Mouse (Mus musculus) limb, embryonic 10.5 days (tissue): ENCODE data around the gene a. TPM values are rescaled to one million over a fixed set of nuclear protein-coding genes. Genes with fewer than 3 reads are reported as not detected.
A peak's percentile ranks its signal among the peaks of the same experiment; 100 is the strongest.
"Not testable (repeated sequence)": the region's sequence is repeated elsewhere in the genome, so short reads cannot be mapped to it uniquely, and the experiment has no call there.

Experiments
- DNase-seq: peaks from one replicate; pipeline ENCODE4 v3.0.0-alpha.2; 2017; ENCODE audit warnings: low spot score
- H3K27ac ChIP-seq: fragments of 300-500 bp; sonication (generic); 2 replicates; pipeline ENCODE4 v1.5.1; 2016; ENCODE audit warnings: mild to moderate bottlenecking
- H3K27me3 ChIP-seq: fragments of 300-500 bp; sonication (generic); 2 replicates; pipeline ENCODE4 v1.6.1; 2016; ENCODE audit warnings: low read depth, mild to moderate bottlenecking; ENCODE audit not compliant: poor library complexity, severe bottlenecking
- H3K36me3 ChIP-seq: fragments of 300-500 bp; sonication (generic); 2 replicates; pipeline ENCODE4 v1.6.1; 2016; ENCODE audit warnings: mild to moderate bottlenecking, moderate library complexity
- H3K4me1 ChIP-seq: fragments of 300-500 bp; sonication (generic); 2 replicates; pipeline ENCODE4 v1.6.1; 2016
- H3K4me3 ChIP-seq: fragments of 300-500 bp; sonication (generic); 2 replicates; pipeline ENCODE4 v1.5.1; 2016; ENCODE audit warnings: mild to moderate bottlenecking, moderate library complexity
- H3K9me3 ChIP-seq: fragments of 300-500 bp; sonication (generic); replicated peaks from 2 replicates; pipeline ENCODE4 v1.6.1; 2016; ENCODE audit warnings: mild to moderate bottlenecking
- WGBS: fragments of 180-500 bp; shearing (Covaris S2); methylation state at CpG from one replicate; pipeline ENCODE4 v1.1.7; 2016; 5-methylcytosine and 5-hydroxymethylcytosine counted together
- polyA plus RNA-seq: library from polyadenylated mRNA; unstranded; fragments of >200 nt; fragmentation: Nextera tagmentation; extraction: Ambion mirVana; gene quantifications from 2 replicates; pipeline ENCODE4 v1.2.1, GENCODE M21; 2016

Gene a
- polyA plus RNA-seq, 1 experiment from 2014 or later, result 32.5 TPM

DNA sequence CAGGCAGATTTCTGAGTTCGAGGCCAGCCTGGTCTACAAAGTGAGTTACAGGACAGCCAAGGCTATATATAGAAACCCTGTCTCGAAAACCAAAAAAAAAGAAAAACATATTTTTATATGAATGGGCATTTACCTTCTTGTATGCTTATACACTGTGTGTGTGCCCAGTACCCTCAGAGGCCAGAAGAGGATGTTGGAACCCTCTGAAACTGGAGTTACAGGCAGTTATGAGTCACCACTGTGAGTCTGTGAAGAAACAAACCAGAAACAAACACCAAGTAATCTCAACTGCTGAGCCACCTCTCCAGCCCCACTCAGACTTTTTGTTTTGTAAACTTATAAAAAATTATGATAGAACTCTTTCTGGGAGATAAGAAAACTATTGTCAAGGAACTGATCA, 255.6 kb downstream of the a start:
- Histone ChIP-seq H3K4me3 (no peak overlapping the region), H3K27ac (peak overlapping the region; percentile 88; the same call in 1 of the 2 replicates), H3K9me3 (no peaks in the 10 kb centered on the region), H3K27me3 (no peaks in the 10 kb centered on the region), H3K4me1 (peaks cover 53% of the 10 kb centered on the region), H3K36me3 (peaks cover under 1% of the 10 kb centered on the region; the same call in 1 of the 2 replicates)
- WGBS, result 92% methylated on average over 2 of the region's 2 CpGs
- no peak for DNase-seq

GRCm38 (mm10) chr2:155047452-155048178, 256.4 kb downstream of the a start:
- Histone ChIP-seq H3K4me3 (peak overlapping the region; percentile 61), H3K36me3 (peaks cover 9% of the 10 kb centered on the region), H3K4me1 (peaks cover 60% of the 10 kb centered on the region), H3K27me3 (no peaks in the 10 kb centered on the region), H3K9me3 (no peaks in the 10 kb centered on the region), H3K27ac (peak overlapping the region; percentile 88)
- 25% methylated on average over 7 of the region's 7 CpGs for WGBS
- peak; percentile 69 for DNase-seq

GRCm38 (mm10) chr2:155050108-155050503, 258.9 kb downstream of the a start:
- no peaks in the 10 kb centered on the region for H3K9me3 ChIP-seq
- peaks cover 15% of the 10 kb centered on the region for H3K36me3 ChIP-seq
- peaks cover 62% of the 10 kb centered on the region for H3K4me1 ChIP-seq
- DNase-seq, result no peak
- H3K27ac ChIP-seq, result peak overlapping the region; percentile 88
- H3K27me3 ChIP-seq, result no peaks in the 10 kb centered on the region
- 26% methylated on average over 5 of the region's 5 CpGs for WGBS
- peak overlapping the region; percentile 61 for H3K4me3 ChIP-seq

GRCm38 (mm10) chr2:155050504-155051236, 259.5 kb downstream of the a start:
- Histone ChIP-seq H3K9me3 (no peaks in the 10 kb centered on the region), H3K4me3 (peak overlapping the region; percentile 61), H3K4me1 (peaks cover 68% of the 10 kb centered on the region), H3K27me3 (no peaks in the 10 kb centered on the region), H3K27ac (peak overlapping the region; percentile 88), H3K36me3 (peaks cover 21% of the 10 kb centered on the region)
- peak; percentile 99 for DNase-seq
- under 1% methylated on average over 45 of the region's 45 CpGs for WGBS

- peak overlapping the region; percentile 61 for H3K4me3 ChIP-seq
- H3K27me3 ChIP-seq, result no peaks in the 10 kb centered on the region
- no peak for DNase-seq
- peaks cover 31% of the 10 kb centered on the region for H3K36me3 ChIP-seq
- WGBS, result 32% methylated on average over 9 of the region's 9 CpGs
- H3K9me3 ChIP-seq, result no peaks in the 10 kb centered on the region
- peaks cover 77% of the 10 kb centered on the region for H3K4me1 ChIP-seq
- peak overlapping the region; percentile 88 for H3K27ac ChIP-seq
Observed at GRCm38 (mm10) chr2:155051622-155052351, 260.6 kb downstream of the a start.

- no peaks in the 10 kb centered on the region for H3K27me3 ChIP-seq
- peak overlapping the region; percentile 88; the same call in 1 of the 2 replicates for H3K27ac ChIP-seq
- 58% methylated on average over 2 of the region's 2 CpGs for WGBS
Observed at GRCm38 (mm10) chr2:155052681-155053080, 261.5 kb downstream of the a start.

DNA sequence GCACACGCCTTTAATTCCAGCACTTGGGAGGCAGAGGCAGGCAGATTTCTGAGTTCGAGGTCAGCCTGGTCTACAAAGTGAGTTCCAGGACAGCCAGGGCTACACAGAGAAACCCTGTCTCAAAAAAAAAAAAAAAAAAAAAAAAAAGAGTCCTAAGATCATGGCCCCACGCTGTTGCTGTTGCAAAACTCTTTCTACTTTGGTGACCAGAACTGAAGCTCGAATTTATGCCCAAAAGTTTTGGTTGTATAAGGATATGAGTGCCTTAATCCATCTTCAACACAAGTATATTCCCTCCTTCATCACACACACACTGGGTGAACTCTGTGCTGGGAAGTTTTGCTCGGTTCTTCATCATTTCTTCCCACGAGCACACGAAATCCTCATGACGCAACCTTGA, 262.3 kb downstream of the a start:
- not testable (repeated sequence) for H3K27me3 ChIP-seq, DNase-seq, H3K9me3 ChIP-seq, H3K27ac ChIP-seq, H3K4me3 ChIP-seq
- Histone ChIP-seq H3K36me3 (peaks cover 41% of the 10 kb centered on the region), H3K4me1 (peaks cover 62% of the 10 kb centered on the region)
- WGBS, result 95% methylated on average over 8 of the region's 8 CpGs

More at GRCm38 (mm10) chr2:155052681-155053080, 261.5 kb downstream of the a start:
- no peak for DNase-seq
- Histone ChIP-seq H3K4me3 (no peak overlapping the region), H3K9me3 (no peaks in the 10 kb centered on the region), H3K36me3 (peaks cover 38% of the 10 kb centered on the region), H3K4me1 (peaks cover 68% of the 10 kb centered on the region)

GRCm38 (mm10) chr2:155054672-155055071, 263.5 kb downstream of the a start:
- 29% methylated on average over 3 of the region's 3 CpGs for WGBS
- H3K27me3 ChIP-seq, result no peaks in the 10 kb centered on the region
- H3K4me1 ChIP-seq, result peaks cover 51% of the 10 kb centered on the region
- DNase-seq, result peak; percentile 55
- peaks cover 49% of the 10 kb centered on the region for H3K36me3 ChIP-seq
- H3K27ac ChIP-seq, result peak overlapping the region; percentile 67; the same call in 1 of the 2 replicates
- H3K4me3 ChIP-seq, result no peak overlapping the region
- no peaks in the 10 kb centered on the region for H3K9me3 ChIP-seq

DNA sequence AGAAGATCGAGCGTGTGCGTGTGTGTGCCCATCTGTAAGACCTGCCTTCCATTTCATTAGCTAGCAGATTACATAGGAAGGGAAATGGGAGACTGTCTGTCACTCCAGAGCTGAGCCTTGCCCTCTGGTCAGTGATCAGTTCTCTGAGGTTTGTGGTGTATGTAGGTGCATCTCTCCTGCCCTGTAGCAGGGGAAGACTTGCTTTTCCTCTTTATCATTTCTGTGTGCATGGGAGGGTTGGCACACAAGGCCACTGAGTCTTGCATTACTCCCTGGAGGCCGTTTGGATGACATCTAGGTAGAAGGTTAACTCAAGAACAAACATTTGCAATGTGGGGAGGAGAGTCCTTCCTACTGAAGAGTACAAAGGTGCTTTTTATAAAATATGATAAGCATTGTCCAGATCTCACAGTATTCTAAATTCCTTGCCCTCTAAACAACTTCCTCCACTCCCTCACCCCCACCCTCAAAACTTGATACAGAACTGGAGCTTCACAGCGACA, 264.9 kb downstream of the a start:
- Histone ChIP-seq H3K27ac (peak overlapping the region; percentile 67; the same call in 1 of the 2 replicates), H3K36me3 (peaks cover 58% of the 10 kb centered on the region), H3K4me3 (no peak overlapping the region), H3K27me3 (no peaks in the 10 kb centered on the region), H3K4me1 (peaks cover 38% of the 10 kb centered on the region), H3K9me3 (no peaks in the 10 kb centered on the region)
- WGBS, result 79% methylated on average over 5 of the region's 5 CpGs
- DNase-seq, result no peak

DNA sequence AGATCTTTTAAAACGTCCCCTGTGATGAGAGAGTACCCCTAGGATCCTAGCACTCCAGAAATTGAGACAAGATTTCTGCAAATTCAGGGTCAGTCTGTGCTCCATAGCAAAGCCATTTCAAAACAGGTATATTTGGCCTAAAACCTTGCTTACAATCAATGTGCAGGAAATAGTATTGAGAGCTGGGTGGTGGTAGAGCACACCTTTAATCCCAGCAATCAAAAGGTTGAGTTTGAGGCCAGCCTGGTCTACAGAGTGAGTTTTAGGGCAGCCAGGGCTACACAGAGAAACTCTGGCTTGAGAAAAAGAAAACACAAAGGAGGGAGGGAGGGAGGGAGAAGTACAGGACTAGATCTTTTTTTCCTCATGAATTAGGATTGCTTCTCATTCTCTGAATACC, 266.2 kb downstream of the a start:
- WGBS, result 75% methylated on average over 1 of the region's 1 CpGs
- H3K4me3 ChIP-seq, result no peak overlapping the region
- H3K36me3 ChIP-seq, result peaks cover 64% of the 10 kb centered on the region
- no peaks in the 10 kb centered on the region for H3K27me3 ChIP-seq
- no peaks in the 10 kb centered on the region for H3K9me3 ChIP-seq
- peaks cover 26% of the 10 kb centered on the region for H3K4me1 ChIP-seq
- DNase-seq, result no peak
- H3K27ac ChIP-seq, result no peak overlapping the region

DNA sequence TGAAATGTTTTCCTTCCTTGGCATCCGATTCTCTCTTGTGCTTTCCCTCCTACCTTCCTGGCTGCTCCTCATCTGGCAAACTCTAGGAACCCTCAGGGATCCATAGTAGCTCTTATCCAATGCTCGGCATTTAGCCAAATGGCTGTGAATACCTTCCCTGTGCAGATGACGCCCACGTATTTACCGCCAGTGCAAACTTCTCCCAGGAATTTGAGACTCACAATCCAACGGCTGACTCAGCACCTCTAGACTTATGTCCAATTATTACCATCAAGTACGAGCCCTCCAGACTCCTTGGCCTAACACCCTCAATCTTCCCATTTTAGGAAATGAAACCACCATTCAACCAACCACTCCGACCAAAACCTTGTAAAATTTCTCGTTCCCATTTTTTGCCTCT, 279.8 kb downstream of the a start:
- peaks cover 64% of the 10 kb centered on the region for H3K36me3 ChIP-seq
- no peak for DNase-seq
- no peak overlapping the region for H3K4me3 ChIP-seq
- H3K9me3 ChIP-seq, result no peaks in the 10 kb centered on the region
- no peaks in the 10 kb centered on the region for H3K27me3 ChIP-seq
- peaks cover 45% of the 10 kb centered on the region for H3K4me1 ChIP-seq
- 92% methylated on average over 9 of the region's 9 CpGs for WGBS
- H3K27ac ChIP-seq, result no peak overlapping the region

DNA sequence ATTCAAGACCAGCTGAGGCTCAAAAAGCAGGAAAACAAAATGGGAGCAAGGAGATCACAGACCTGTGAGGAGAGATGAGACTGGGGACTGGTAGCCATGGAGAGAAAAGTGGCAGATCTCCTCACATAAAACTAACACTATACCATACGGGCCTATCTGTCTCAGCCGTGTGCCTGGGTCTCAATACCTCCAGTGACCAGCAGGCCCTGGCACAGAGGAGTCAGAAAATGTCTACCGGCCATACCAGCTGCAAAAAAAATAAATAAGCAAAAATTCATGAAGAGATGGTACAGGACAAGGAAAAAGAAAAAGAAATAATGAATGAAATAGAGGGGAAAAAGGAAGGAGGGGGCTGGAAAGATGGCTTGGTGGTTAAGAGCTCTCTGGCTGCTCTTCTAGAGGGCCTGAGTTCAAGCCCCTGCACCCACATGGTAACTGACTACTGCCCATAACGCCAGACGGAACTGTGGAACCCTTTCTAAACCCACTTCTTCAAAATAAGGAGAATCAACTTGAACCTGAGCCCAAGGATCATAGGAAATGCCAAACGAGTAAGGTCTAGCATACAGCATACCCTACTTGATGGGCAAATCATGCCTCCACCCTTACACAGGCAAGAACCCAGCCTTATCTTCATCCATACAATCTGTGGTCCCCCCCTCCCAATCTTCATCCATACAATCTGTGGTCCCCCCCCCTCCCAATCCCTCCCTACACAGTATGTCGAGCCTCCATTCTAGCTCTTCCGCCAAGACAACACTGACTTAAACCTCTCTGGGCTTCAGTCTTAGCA, 281.3 kb downstream of the a start:
- Histone ChIP-seq H3K27me3 (no peaks in the 10 kb centered on the region), H3K9me3 (no peaks in the 10 kb centered on the region), H3K27ac (peak overlapping the region; percentile 7; the same call in 1 of the 2 replicates), H3K4me3 (peak overlapping the region; percentile 66), H3K36me3 (peaks cover 49% of the 10 kb centered on the region), H3K4me1 (peaks cover 45% of the 10 kb centered on the region)
- no peak for DNase-seq
- 85% methylated on average over 8 of the region's 8 CpGs for WGBS
